Mouse (Mus musculus): Measurements from ENCODE around the gene Nceh1.

GRCm38 (mm10) chr3:27238563-27238962, 55.8 kb downstream of the Nceh1 start:
- TF ChIP-seq CTCF (IDR thresholded peaks at IDR 0.05; ENCODE audit: low read depth, low read length) (no peak), GATA2 (IDR thresholded peaks at IDR 0.05; ENCODE audit: borderline replicate concordance, low read depth, low read length) (no peak), POLR2AphosphoS5 (IDR thresholded peaks at IDR 0.05; ENCODE audit: insufficient replicate concordance, low read depth, low read length) (no peak)

Data from G1E (cell line).